Mouse (Mus musculus) brain, embryonic 14.5 days (tissue): ENCODE data around the gene Cbr3. TPM values are rescaled to one million over a fixed set of nuclear protein-coding genes. Genes with fewer than 3 reads are reported as not detected.

Experiments
- DNase-seq: peaks from one replicate; pipeline ENCODE4 v3.0.0-alpha.2; 2011; ENCODE audit warnings: low read depth
- CTCF ChIP-seq: fragments of 200-500 bp; IDR thresholded peaks from 2 replicates; pipeline ENCODE4 v1.5.1; 2012; ENCODE audit warnings: inconsistent platforms, mild to moderate bottlenecking, moderate library complexity, borderline replicate concordance; ENCODE audit not compliant: insufficient read depth, insufficient read length; ENCODE audit errors: extremely low read depth
- POLR2A ChIP-seq: fragments of 200-500 bp; IDR thresholded peaks from 2 replicates; pipeline ENCODE4 v1.6.1; 2012; ENCODE audit warnings: mild to moderate bottlenecking, inconsistent platforms, borderline replicate concordance; ENCODE audit not compliant: poor library complexity, insufficient read depth, insufficient read length, severe bottlenecking; ENCODE audit errors: extremely low read depth
- polyA plus RNA-seq: library from polyadenylated mRNA; depleted of rRNA; stranded (reverse); fragments of >200 nt; gene quantifications from 2 replicates; pipeline ENCODE4 v1.2.3, GENCODE M21; 2012

Gene Cbr3
- polyA plus RNA-seq, 1 experiment, result 1.4 TPM

GRCm38 (mm10) chr16:93712966-93713365 lies 30.0 kb downstream of the Cbr3 start:
- DNase-seq, result no peak
- TF ChIP-seq POLR2A (no peak), CTCF (no peak)

DNA sequence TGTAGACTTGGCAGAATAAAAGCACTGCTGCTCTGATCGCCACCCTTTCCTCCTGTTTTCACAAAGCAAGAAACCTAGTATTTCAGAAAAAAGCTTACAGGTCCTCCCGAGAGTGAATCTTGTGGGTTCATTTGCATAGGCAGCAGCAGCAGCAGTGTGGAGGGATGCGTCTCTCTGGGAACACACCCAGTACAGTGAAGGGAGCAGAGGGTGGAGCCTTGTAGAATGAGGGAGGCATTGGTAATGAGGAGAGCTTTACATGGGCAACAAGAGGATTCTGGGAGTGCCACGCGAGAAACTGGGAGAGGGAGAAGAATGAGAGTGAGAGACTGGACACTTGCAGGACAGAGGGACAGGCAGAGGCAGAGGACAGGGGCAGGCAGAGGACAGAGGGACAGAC lies 31.4 kb downstream of the Cbr3 start:
- DNase-seq, result peak; percentile 41
- no peak for TF ChIP-seq CTCF
- TF ChIP-seq POLR2A, result no peak

GRCm38 (mm10) chr16:93715826-93716225 lies 32.8 kb downstream of the Cbr3 start:
- TF ChIP-seq POLR2A (no peak), CTCF (no peak)
- DNase-seq, result no peak

- DNase-seq, result peak; percentile 80
- TF ChIP-seq POLR2A, result no peak
- TF ChIP-seq CTCF, result no peak
Observed at GRCm38 (mm10) chr16:93717299-93717703, 34.3 kb downstream of the Cbr3 start.

DNA sequence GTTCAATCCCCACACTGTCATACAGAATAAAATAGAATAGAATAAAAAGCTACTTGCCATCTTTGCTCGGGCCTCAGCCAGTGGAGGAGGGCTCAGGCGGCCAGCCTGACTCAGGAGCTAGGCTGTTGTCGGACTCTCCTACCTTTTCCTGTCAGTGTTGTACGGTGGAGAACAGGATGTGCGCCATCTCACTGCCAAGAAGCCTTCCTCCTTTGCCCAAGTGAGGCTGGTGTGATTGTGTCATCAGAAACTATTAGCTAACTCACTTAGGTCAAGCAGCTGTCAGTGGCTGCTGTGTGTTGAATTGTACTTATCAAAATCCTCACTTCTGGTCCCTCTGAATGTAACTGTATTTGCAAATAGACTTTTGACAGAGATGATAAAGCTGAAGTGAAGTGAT lies 38.8 kb downstream of the Cbr3 start:
- DNase-seq, result no peak

GRCm38 (mm10) chr16:93722476-93722875 lies 39.5 kb downstream of the Cbr3 start:
- no peak for TF ChIP-seq POLR2A
- TF ChIP-seq CTCF, result no peak
- no peak for DNase-seq

More for the DNA sequence above, 38.8 kb downstream of the Cbr3 start:
- no peak for TF ChIP-seq CTCF
- TF ChIP-seq POLR2A, result no peak

DNA sequence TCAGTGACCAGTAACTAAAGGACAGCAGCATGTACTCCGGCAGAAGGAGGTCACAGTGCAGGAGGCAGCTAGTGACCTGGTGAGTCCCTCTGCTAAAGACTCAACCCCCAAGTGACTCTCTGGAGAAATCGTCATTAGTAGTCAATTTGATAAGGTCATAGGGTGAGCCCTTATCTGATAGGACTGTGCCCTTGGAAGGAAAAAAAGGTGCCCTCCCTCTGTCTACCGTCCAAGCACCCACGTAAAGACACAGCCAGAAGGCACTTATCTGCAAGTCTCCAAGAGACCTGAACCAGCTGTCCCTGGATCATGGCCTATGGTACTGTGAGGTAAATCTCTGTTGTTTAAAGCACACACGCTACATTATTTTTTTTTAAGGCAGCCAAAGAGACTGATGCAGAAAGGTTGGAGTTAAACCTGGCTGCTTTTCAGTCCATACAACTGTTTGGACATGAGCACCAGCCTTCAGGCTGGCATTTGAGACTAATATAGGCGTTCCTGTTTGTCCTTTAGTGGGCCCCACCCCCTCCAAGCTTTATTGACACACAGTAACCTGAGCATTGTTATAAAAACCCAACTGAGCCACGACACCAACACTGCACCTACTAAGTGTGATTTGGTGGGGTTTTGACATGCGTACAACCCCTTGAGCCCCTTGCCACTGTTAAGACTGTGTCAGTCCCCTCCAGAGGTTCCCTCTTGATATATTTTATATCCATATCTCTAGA lies 42.6 kb downstream of the Cbr3 start:
- DNase-seq, result no peak
- TF ChIP-seq POLR2A (no peak), CTCF (no peak)

DNA sequence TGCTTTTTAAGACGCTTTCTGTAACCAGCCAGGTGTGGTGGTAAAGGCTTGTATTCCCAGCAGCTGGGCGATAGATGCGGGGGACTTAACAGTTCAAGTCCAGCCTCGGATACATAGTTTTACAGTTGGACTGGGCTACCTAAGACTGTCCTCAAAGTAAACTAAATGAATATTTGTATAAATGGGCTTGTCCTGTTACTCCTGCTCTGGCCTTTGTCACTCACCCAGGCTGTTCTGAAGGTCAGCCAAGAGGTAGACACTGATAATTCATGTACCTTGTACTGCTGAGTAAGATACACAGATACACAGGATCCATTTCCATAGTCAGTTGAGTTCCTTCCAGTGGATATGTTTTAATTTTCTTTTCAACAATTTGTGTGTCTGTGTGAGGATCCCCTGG lies 43.2 kb downstream of the Cbr3 start:
- DNase-seq, result no peak
- TF ChIP-seq POLR2A (no peak), CTCF (no peak)

DNA sequence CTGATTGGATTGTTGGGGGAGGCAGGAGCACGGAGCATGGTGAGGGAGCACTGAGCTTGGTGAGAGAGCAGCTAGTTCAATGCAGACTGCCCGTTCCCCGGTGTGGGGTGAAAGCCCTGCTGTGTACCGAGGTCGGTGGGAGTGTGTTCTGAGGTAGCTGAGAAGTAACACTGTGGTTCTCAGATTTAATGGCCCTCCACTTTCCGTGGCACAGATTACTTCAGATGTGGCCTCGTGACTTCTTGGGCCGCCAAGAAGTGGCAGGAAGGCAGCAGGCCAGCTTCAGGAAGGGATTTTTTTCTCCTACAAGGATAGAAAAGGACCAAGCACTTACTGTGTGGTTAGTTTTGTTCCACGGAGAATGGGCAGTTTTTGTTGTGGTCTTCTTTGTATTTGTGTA lies 45.7 kb downstream of the Cbr3 start:
- no peak for TF ChIP-seq CTCF
- no peak for TF ChIP-seq POLR2A
- no peak for DNase-seq

DNA sequence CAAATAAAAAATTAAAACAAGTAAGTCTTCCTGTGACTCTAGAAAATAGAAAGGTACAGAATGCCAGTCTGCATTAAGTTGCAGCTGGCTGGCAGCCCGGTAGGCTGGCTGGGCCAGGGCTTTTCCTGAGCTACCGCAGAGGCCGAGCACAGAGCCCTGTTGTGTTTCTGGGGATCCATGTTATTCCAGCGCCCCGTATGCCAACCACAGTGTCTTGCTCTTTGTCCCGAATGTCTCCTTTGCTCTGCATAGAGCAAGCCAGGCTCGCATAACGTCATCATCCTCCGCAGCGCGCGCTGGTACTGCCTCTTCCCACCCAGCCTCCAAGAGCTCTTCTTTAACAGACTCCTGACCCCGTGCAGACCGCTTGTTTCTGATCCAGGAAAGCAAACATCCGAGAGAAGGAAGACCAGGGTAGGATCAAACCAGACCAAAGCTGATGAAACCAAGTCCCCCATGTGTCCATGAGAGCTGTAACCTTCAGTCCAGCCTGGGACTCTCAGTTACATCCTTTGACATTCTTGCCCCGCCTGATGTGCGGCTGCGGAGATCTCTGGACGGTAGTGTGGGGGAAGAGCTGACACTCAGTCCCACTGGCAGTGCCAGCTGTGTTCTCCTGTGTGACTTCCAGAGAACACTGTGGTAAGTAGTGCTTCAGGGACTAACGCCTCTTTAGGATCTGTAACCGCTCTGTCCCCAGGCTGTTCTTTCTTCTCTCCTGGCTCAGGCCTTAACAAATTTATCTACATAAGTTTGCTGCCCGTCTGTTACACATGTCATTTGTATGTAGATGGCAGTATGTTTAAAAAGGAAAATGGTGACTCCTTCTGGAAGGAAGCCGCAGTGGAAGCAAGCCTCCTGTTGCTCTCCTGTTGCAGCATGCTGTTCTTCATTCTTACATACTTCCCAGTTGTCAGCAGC lies 47.0 kb downstream of the Cbr3 start:
- peak; percentile 74 for DNase-seq

DNA sequence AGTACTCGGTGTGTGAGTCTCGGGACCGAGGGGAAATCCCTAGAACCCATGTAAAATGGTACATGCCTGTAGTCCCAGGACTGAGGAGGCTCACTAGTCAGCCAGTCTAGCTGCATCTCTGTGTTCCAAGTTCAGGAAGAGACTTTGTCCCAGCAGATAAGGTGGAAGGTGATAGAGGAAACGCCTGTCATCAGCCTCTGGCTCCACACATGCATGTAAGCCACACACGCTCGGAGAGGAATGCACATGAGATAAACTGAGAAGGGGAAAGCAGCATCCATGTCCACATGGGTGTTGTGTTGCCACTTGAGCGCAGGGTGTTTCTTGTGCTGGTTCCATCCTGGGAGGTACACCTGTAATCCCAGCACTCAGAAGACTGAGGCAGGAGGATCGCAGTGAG lies 48.3 kb downstream of the Cbr3 start:
- DNase-seq, result no peak
- no peak for TF ChIP-seq CTCF
- TF ChIP-seq POLR2A, result no peak

More for the DNA sequence above, 47.0 kb downstream of the Cbr3 start:
- no peak for TF ChIP-seq POLR2A
- no peak for TF ChIP-seq CTCF
